Mouse (Mus musculus): ENCODE data around the gene Mapk8ip1.

DNA sequence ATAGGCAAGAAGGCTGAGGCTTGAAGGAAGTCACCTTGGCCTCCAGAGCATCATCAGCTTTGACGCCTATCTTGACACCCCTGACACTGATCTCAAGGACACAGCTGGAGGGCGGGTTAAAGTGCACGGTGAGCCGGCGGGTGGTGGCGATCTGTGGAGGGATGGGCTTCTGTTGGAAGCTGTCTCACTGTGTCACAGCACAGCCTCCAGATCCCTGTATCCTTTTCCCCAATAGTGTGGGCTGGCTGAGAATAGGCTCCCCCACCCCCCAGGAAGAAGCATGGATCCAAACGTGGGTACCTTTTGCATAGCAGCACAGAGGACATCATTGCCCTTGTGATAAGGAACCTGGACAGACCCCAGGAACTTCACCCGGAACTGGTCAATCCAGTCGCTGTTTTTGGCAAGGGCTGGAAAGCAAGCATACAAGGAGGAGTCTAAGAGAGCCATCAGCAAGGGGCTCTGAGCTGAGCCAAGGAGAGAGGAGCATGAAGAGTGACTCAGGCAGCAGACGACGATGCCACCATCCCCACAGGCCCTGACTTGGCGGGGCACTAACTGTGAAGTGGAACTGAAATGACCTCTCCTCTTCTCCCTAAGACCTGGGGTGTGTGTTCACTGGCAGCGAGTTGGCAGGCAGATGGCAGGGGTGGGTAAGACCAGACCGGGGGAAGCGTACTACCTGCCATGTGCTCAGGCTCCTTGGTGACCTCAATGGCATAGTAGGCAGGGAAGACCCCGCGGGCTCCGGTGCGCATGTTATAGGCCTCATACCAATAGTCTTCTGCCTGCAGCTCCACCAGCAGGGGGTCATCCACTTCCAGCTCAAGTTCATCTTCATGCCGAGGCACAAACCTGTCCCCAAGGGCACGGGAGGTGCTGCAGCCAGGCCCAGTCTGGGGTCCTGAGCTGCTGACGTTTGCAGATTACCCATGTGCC, 15.7 kb downstream of the Mapk8ip1 start:
- TF ChIP-seq CTCF (IDR thresholded peaks at IDR 0.05) (no peak), POLR2A (IDR thresholded peaks at IDR 0.05; ENCODE audit: insufficient read depth, low read depth, low read length) (no peak)
